Mouse (Mus musculus): ENCODE measurements around the gene Rfx1. TPM values are rescaled to one million over a fixed set of nuclear protein-coding genes. Genes with fewer than 3 reads are reported as not detected.

The Rfx1 gene
- total RNA-seq, 1 experiment from 2014 or later, result 23.1 TPM

DNA sequence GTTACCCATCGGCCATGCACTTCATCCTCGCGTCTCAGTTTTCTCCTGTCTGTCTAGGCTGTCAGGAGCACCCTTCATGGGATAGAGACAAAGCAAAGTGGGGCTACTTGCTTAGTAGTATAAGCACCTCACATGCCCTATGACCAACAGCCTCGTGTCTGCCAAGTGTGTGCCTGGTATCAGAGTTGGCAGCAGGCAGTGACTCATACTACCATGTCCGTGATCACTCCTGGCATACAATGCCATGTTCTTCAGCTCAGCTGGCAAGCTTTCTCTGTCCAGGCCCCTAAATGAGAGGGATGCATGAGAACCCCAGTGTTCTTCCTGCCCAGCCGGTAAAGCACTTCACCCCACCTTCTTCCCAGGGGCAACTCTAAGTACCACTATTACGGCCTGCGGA, 24.0 kb downstream of the Rfx1 start:
- DNase-seq, result peak; percentile 59

- no peak for DNase-seq
Measured at GRCm38 (mm10) chr8:84096061-84096460, 29.4 kb downstream of the Rfx1 start.

- no peak for DNase-seq
Measured at GRCm38 (mm10) chr8:84098376-84098775, 31.7 kb downstream of the Rfx1 start.

- no peak for DNase-seq
Measured at GRCm38 (mm10) chr8:84101476-84102270, 35.0 kb downstream of the Rfx1 start.

- no peak for DNase-seq
Measured at GRCm38 (mm10) chr8:84103601-84104000, 37.0 kb downstream of the Rfx1 start.

GRCm38 (mm10) chr8:84104221-84104620, 37.6 kb downstream of the Rfx1 start:
- peak; percentile 63 for DNase-seq

DNA sequence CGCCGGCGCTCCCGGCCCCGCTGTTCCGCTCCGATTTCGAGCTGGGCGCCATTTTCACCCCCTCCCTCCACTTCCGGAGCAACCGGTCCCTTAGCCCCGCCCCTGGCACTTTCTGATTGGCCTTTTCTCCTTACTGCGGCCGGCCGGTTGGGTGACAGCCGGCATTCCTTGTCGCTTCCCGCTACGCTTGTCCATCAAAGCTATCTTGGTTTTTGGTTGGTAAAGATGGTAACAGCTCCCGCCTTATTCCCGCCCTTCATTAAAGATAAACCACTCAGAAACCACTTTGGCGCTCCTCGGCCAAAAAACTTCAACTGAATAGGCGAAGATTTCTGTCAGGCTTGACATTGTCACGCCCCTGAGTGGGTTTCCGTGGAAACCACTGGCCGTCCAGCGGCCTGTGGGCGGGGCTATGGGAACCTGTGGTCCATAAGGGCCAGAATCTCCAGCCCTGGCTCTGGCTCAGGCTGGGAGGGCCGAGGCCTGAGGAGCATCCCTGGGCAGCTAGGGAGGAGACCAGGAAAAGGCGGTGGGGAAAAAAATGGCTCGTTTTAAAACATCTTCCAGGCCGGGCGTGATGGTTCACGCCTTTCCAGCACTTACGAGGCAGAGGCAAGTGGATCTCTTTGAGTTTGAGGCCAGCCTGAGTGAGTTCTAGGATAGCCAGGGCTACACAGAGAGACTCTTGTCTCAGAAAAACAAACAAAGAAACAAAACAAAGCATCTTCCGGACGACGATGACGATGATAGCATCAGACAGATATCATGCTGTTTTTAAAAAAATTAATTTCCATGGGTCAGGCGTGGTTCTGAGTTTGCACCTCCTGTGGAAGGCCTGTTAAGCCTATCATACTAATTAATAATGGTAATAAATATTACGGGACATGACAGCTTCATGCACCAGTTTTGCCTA, 38.3 kb downstream of the Rfx1 start, which contains the start of gene Dcaf15:
TSS of gene Dcaf15 (minus strand) at position 72 of the 913 bp plus-strand sequence.
- peak; percentile 96 for DNase-seq

DNA sequence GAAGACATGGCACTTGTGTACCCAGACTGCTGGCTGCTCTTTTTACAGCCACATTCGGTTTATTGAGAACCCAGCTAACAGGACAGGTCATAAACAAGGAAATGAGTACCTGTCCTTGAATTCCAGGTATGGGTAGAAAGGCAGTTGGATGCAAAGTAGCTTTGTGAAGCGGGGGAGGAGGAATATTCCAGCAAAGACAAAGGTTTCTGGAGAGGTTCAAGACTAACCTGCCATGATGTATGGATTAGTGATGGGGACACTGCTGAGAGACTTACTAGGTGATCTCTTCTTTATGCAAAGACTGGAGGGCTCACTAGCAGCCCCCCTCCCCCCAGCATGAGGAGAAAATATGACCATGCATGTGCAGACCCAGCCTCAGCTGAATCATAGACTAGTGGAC, 39.0 kb downstream of the Rfx1 start:
- no peak for DNase-seq

DNA sequence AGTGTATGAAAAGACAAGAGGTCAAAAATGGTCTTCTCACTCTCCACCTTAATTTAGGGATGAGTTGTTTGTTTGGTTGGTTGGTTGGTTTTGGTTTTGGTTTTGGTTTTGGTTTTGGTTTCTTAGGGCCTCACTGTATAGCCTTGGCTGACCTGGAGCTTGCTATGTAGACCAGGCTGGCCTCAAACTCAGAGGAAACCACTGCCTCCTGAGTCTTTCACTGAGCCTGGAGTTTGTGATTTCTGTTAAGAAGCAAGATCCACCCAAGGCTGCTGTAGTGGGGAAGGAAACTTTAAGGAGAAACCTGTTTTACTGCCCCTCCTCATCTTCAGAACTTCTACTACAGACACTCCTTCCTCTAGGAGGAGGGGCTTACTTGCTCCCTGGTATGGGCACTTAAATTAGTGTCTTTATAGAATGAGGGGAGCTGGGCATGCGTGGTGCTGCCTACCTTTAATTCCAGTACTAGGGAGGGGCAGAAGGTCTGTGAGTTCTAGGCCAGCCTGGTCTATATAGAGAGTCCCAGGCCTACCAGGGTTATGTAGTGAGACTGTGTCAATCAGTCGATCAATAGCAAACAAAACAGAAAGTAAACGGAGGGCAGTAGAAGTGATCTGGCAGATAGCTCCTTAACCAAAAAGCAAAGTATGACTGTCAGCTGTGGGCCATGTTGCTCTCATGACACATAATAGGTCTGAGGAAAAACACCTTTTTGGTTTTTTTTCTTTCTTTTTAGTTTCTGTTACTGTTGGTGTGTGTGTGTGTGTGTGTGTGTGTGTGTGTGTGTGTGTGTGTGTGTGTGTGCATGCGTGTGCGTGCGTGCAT, 39.8 kb downstream of the Rfx1 start:
- no peak for DNase-seq

DNA sequence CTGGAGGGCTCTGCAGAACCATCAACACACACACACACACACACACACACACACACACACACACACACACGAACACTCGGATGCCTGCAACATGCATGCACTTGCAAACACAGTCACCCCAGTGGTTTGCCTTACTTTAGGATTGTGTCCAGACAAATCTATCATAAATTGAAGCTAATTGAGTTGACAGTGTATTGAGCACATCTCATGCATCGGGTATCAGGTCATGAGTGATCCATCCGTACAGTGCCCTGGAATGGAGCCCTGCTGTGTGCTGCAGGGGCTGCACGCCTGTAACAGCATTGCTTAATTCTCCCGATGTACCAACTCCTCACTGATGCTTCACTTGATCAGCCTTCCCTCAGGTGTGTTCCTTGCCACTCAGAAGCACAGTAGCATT, 49.0 kb downstream of the Rfx1 start:
- no peak for DNase-seq

- no peak for DNase-seq
Measured at GRCm38 (mm10) chr8:84122151-84122550, 55.5 kb downstream of the Rfx1 start.

GRCm38 (mm10) chr8:84125656-84126055, 59.0 kb downstream of the Rfx1 start, which contains the start of gene Podnl1:
TSS of gene Podnl1 (plus strand) at chr8:84125989.
- peak; percentile 50 for DNase-seq

DNA sequence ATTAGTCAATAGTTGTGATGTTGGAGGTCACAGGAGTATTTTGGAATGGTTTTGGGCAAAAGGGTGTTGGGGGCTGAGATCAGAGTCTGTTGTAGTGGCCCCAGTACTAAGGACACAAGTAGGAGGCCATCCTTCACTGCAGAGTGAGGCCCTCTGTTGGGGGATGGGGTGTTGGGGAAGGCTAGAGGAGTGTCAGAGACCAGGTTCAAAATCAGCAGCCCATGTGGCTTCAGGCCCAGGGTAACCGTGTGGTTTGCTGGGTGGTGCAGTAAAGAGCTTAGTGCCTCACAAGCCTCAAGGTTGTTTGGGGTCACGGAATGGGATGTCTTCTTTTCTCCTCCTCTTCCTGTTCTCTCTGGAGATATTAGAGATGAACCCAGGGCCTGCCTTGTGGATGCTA, 60.1 kb downstream of the Rfx1 start:
- no peak for DNase-seq

GRCm38 (mm10) chr8:84127202-84127901, 60.7 kb downstream of the Rfx1 start:
- no peak for DNase-seq

DNA sequence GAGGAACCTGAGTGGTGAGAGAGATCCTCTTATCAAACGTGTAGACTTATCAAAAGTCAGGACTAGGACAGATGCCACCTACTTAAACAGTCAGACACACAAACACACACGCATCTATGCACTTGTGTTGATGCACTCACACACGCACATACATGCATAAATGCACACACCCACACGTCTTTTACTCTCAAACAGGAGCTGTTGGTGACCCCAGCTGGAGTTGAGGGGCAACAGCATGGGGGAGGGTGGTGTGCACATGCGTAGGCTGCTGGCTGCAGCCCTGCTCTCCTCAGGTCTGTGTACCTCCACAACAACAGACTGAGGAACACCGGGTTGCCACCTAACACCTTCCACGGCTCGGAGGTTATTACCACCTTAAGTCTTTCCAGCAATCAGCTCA, 61.6 kb downstream of the Rfx1 start:
- no peak for DNase-seq

GRCm38 (mm10) chr8:84130806-84131205, 64.2 kb downstream of the Rfx1 start:
- DNase-seq, result peak; percentile 26

DNA sequence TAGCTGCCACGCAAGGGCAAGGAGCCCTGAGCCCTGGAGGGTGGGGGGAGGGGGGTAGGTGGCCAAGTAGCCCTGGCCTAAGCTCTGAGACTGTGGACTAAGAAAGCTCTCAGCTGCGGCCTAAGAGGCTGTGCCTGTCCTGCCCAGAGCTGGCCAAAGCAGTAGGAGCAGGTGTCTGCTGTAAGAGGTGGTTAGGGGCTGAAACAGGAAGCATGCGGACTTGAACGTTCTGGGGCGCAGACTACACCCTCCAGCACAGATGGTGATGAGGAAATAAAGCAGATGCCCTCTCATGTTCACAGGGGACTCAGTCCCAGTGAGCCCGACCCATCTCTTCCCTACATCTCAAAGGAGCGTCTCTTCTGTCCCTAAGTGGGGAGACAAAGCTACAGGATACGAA, 65.6 kb downstream of the Rfx1 start:
- DNase-seq, result no peak

GRCm38 (mm10) chr8:84137848-84138247, 71.2 kb downstream of the Rfx1 start:
- DNase-seq, result no peak

DNA sequence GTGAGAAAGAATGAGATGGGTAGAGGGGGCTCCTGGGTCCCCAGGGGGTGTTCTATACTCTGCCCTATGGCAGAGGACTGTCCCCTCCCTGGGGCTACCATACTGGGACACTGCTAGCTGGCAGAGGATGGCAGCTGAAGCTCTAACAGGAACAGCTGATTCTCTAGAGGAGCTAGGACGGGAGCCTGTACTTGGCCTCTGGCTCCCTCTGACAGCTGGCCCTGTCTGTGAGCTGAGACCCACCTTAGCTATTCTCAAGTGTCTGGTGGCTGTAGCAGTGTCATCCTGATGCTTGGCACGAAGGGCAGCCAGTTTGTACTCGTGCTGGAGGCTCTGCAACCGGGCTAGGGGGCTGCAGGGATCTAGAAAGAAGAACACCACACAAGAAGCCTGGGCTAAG, 74.2 kb downstream of the Rfx1 start:
- no peak for DNase-seq

DNA sequence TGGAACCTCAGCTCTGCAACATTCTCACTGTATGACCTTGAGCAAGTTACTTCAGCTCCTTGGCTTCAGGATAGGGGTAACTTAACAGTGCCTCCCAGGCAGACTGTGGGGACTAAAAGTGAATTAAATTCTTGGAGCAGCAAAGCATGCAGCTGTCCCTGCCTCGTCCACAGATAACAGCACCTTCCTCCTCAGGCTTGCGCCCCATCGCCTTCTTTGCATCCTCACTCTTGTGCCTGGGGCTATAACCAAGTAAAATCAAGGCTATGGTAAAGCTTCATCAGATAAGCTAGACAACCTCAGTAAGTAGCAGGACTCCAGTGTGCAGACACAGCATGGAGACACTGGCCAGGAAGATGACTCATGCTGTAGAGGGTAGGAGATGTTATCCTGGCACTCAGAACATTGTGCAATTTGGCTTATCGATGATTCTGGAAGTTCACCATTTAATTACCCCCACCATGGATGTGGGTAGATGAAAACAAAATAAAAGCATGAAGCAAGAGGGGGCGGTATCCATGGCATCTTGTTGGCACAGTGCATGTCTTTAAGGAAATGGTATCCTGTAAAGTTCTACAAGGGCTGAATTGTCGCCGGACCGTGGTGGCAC, 78.1 kb downstream of the Rfx1 start:
- DNase-seq, result no peak
